Mouse (Mus musculus): ENCODE data around the gene Akr7a5. TPM values are rescaled to one million over a fixed set of nuclear protein-coding genes. Genes with fewer than 3 reads are reported as not detected.

Akr7a5 gene
- polyA plus RNA-seq, 1 experiment from 2014 or later: 220 TPM

- Histone ChIP-seq H3K36me3 (ENCODE audit: insufficient read depth, low read length) (peaks cover 41% of the 10 kb centered on the region), H3K27me3 (ENCODE audit: insufficient read depth, low read length) (no peaks in the 10 kb centered on the region), H3K27ac (no peak overlapping the region), H3K9me3 (replicated peaks; ENCODE audit: low read length) (no peaks in the 10 kb centered on the region), H3K9ac (ENCODE audit: low read depth, low read length) (no peak overlapping the region), H3K4me1 (replicated peaks; ENCODE audit: insufficient read depth, low read length) (no peaks in the 10 kb centered on the region), H3K4me2 (ENCODE audit: low read length) (no peak overlapping the region), H3K4me3 (replicated peaks; ENCODE audit: low read depth, low read length) (no peak overlapping the region)
- TF ChIP-seq CTCF (IDR thresholded peaks at IDR 0.05; ENCODE audit: low read depth): no peak
- ATAC-seq (replicated peaks; ENCODE audit: low FRiP score, low read depth) (no peak), DNase-seq (ENCODE audit: low spot score) (no peak)
- 76% methylated on average over 16 of the region's 16 CpGs for WGBS
These were observed 19.4 kb upstream of the Akr7a5 start for GRCm38 (mm10) chr4:139291099-139291498.

GRCm38 (mm10) chr4:139292038-139292437 is 18.5 kb upstream of the Akr7a5 start:
- ATAC-seq (replicated peaks; ENCODE audit: low FRiP score, low read depth) (no peak), DNase-seq (ENCODE audit: low spot score) (no peak)
- Histone ChIP-seq H3K4me2 (ENCODE audit: low read length) (no peak overlapping the region), H3K36me3 (ENCODE audit: insufficient read depth, low read length) (peaks cover 38% of the 10 kb centered on the region; the same call in 1 of the 2 replicates), H3K9me3 (replicated peaks; ENCODE audit: low read length) (no peaks in the 10 kb centered on the region), H3K4me3 (replicated peaks; ENCODE audit: low read depth, low read length) (no peak overlapping the region), H3K27me3 (ENCODE audit: insufficient read depth, low read length) (no peaks in the 10 kb centered on the region), H3K4me1 (replicated peaks; ENCODE audit: insufficient read depth, low read length) (no peaks in the 10 kb centered on the region), H3K9ac (ENCODE audit: low read depth, low read length) (no peak overlapping the region), H3K27ac (no peak overlapping the region)
- TF ChIP-seq CTCF (IDR thresholded peaks at IDR 0.05; ENCODE audit: low read depth): no peak
- WGBS: 97% methylated on average over 5 of the region's 5 CpGs

- Histone ChIP-seq H3K4me3 (replicated peaks; ENCODE audit: low read depth, low read length) (no peak overlapping the region), H3K9ac (ENCODE audit: low read depth, low read length) (no peak overlapping the region), H3K9me3 (replicated peaks; ENCODE audit: low read length) (no peaks in the 10 kb centered on the region), H3K4me1 (replicated peaks; ENCODE audit: insufficient read depth, low read length) (no peaks in the 10 kb centered on the region), H3K27me3 (ENCODE audit: insufficient read depth, low read length) (no peaks in the 10 kb centered on the region), H3K4me2 (ENCODE audit: low read length) (no peak overlapping the region), H3K27ac (no peak overlapping the region), H3K36me3 (ENCODE audit: insufficient read depth, low read length) (peaks cover 27% of the 10 kb centered on the region)
- 87% methylated on average over 4 of the region's 4 CpGs for WGBS
- no peak for TF ChIP-seq CTCF (IDR thresholded peaks at IDR 0.05; ENCODE audit: low read depth)
- no peak for ATAC-seq (replicated peaks; ENCODE audit: low FRiP score, low read depth)
- no peak for DNase-seq (ENCODE audit: low spot score)
These were observed 13.0 kb upstream of the Akr7a5 start for GRCm38 (mm10) chr4:139297566-139297965.

- H3K4me3 ChIP-seq (replicated peaks; ENCODE audit: low read depth, low read length): no peak overlapping the region
- no peak for TF ChIP-seq CTCF (IDR thresholded peaks at IDR 0.05; ENCODE audit: low read depth)
- DNase-seq (ENCODE audit: low spot score): no peak
- 80% methylated on average over 12 of the region's 12 CpGs for WGBS
- H3K27ac ChIP-seq: no peak overlapping the region
- no peak overlapping the region for H3K9ac ChIP-seq (ENCODE audit: low read depth, low read length)
- no peaks in the 10 kb centered on the region for H3K4me1 ChIP-seq (replicated peaks; ENCODE audit: insufficient read depth, low read length)
- peaks cover 27% of the 10 kb centered on the region for H3K36me3 ChIP-seq (ENCODE audit: insufficient read depth, low read length)
- no peak overlapping the region for H3K4me2 ChIP-seq (ENCODE audit: low read length)
- no peak for ATAC-seq (replicated peaks; ENCODE audit: low FRiP score, low read depth)
- no peaks in the 10 kb centered on the region for H3K27me3 ChIP-seq (ENCODE audit: insufficient read depth, low read length)
- no peaks in the 10 kb centered on the region for H3K9me3 ChIP-seq (replicated peaks; ENCODE audit: low read length)
These were observed 11.7 kb upstream of the Akr7a5 start for GRCm38 (mm10) chr4:139298671-139299366.

GRCm38 (mm10) chr4:139301780-139302179 is 8.8 kb upstream of the Akr7a5 start:
- ATAC-seq (replicated peaks; ENCODE audit: low FRiP score, low read depth) (no peak), DNase-seq (ENCODE audit: low spot score) (no peak)
- no peak for TF ChIP-seq CTCF (IDR thresholded peaks at IDR 0.05; ENCODE audit: low read depth)
- 89% methylated on average over 8 of the region's 8 CpGs for WGBS
- Histone ChIP-seq H3K9ac (ENCODE audit: low read depth, low read length) (no peak overlapping the region), H3K4me1 (replicated peaks; ENCODE audit: insufficient read depth, low read length) (no peaks in the 10 kb centered on the region), H3K36me3 (ENCODE audit: insufficient read depth, low read length) (peaks cover 32% of the 10 kb centered on the region), H3K4me3 (replicated peaks; ENCODE audit: low read depth, low read length) (no peak overlapping the region), H3K9me3 (replicated peaks; ENCODE audit: low read length) (no peaks in the 10 kb centered on the region), H3K4me2 (ENCODE audit: low read length) (no peak overlapping the region), H3K27ac (no peak overlapping the region), H3K27me3 (ENCODE audit: insufficient read depth, low read length) (no peaks in the 10 kb centered on the region)

GRCm38 (mm10) chr4:139302241-139302640 is 8.3 kb upstream of the Akr7a5 start:
- H3K36me3 ChIP-seq (ENCODE audit: insufficient read depth, low read length): peaks cover 32% of the 10 kb centered on the region
- no peak for TF ChIP-seq CTCF (IDR thresholded peaks at IDR 0.05; ENCODE audit: low read depth)
- no peaks in the 10 kb centered on the region for H3K27me3 ChIP-seq (ENCODE audit: insufficient read depth, low read length)
- no peak overlapping the region for H3K4me2 ChIP-seq (ENCODE audit: low read length)
- H3K4me1 ChIP-seq (replicated peaks; ENCODE audit: insufficient read depth, low read length): no peaks in the 10 kb centered on the region
- H3K27ac ChIP-seq: no peak overlapping the region
- WGBS: 68% methylated on average over 5 of the region's 5 CpGs
- no peaks in the 10 kb centered on the region for H3K9me3 ChIP-seq (replicated peaks; ENCODE audit: low read length)
- DNase-seq (ENCODE audit: low spot score) (no peak), ATAC-seq (replicated peaks; ENCODE audit: low FRiP score, low read depth) (no peak)
- H3K4me3 ChIP-seq (replicated peaks; ENCODE audit: low read depth, low read length): no peak overlapping the region
- no peak overlapping the region for H3K9ac ChIP-seq (ENCODE audit: low read depth, low read length)

- ATAC-seq (replicated peaks; ENCODE audit: low FRiP score, low read depth): no peak
- 81% methylated on average over 3 of the region's 3 CpGs for WGBS
- Histone ChIP-seq H3K9ac (ENCODE audit: low read depth, low read length) (no peak overlapping the region), H3K27me3 (ENCODE audit: insufficient read depth, low read length) (no peaks in the 10 kb centered on the region), H3K4me2 (ENCODE audit: low read length) (no peak overlapping the region), H3K4me1 (replicated peaks; ENCODE audit: insufficient read depth, low read length) (no peaks in the 10 kb centered on the region; the same call in 1 of the 2 replicates), H3K27ac (no peak overlapping the region), H3K4me3 (replicated peaks; ENCODE audit: low read depth, low read length) (no peak overlapping the region), H3K9me3 (replicated peaks; ENCODE audit: low read length) (no peaks in the 10 kb centered on the region), H3K36me3 (ENCODE audit: insufficient read depth, low read length) (peaks cover 17% of the 10 kb centered on the region)
- no peak for DNase-seq (ENCODE audit: low spot score)
- TF ChIP-seq CTCF (IDR thresholded peaks at IDR 0.05; ENCODE audit: low read depth): no peak
These were observed 5.0 kb upstream of the Akr7a5 start for GRCm38 (mm10) chr4:139305521-139305920.

All from kidney, postnatal 0 days (tissue).